Mouse (Mus musculus): ENCODE results near the gene Gnptg. TPM values are rescaled to one million over a fixed set of nuclear protein-coding genes. Genes with fewer than 3 reads are reported as not detected.

Gnptg gene
- polyA plus RNA-seq, 1 experiment, result 1.3 TPM

GRCm38 (mm10) chr17:25184129-25184691, 55.7 kb downstream of the Gnptg start, which contains the start of gene BC003965:
BC003965 (plus strand) TSS chr17:25184554.
- TF ChIP-seq TAL1 (IDR thresholded peaks at IDR 0.05; ENCODE audit: low read length) (no peak), GATA1 (IDR thresholded peaks at IDR 0.05; ENCODE audit: low read length) (peak; percentile 62)
- peaks cover 6% of the 10 kb centered on the region for H3K36me3 ChIP-seq (ENCODE audit: control insufficient read depth)
- no peaks in the 10 kb centered on the region for H3K9me3 ChIP-seq (ENCODE audit: control insufficient read depth, low read length)
- H3K27me3 ChIP-seq (ENCODE audit: control insufficient read depth), result peaks cover 25% of the 10 kb centered on the region
- H3K4me1 ChIP-seq (ENCODE audit: control insufficient read depth), result peaks cover 62% of the 10 kb centered on the region
- H3K4me3 ChIP-seq (replicated peaks), result peak within 1 kb of the TSS; percentile 77

Other genes with a start within 250 kb of the Gnptg start
- 1.1 and 1.5 TPM in 2 replicates for gene Cramp1l, start 224.3 kb downstream of the Gnptg start, polyA plus RNA-seq (2012)
- 0.97 and 1.0 TPM in 2 replicates for gene Ift140, start 224.0 kb downstream of the Gnptg start, polyA plus RNA-seq (2012)
- not detected in 2 replicates for gene Tmem204, start 156.5 kb downstream of the Gnptg start, polyA plus RNA-seq (2012)
- 2.0 and 3.1 TPM in 2 replicates for gene Telo2, start 124.2 kb downstream of the Gnptg start, polyA plus RNA-seq (2012)
- gene Ptx4, start 119.4 kb downstream of the Gnptg start, polyA plus RNA-seq (2012), result not detected in 2 replicates
- 2.0 and 2.1 TPM in 2 replicates for gene Clcn7, start 106.7 kb downstream of the Gnptg start, polyA plus RNA-seq (2012)
- not detected in 2 replicates for gene Ccdc154, start 77.7 kb downstream of the Gnptg start, polyA plus RNA-seq (2012)
- not detected in 2 replicates for gene Gm38655, start 64.7 kb downstream of the Gnptg start, polyA plus RNA-seq (2012)
- 2.0 and 2.1 TPM in 2 replicates for gene BC003965, start 55.6 kb downstream of the Gnptg start, polyA plus RNA-seq (2012)
- gene Unkl, start 51.7 kb downstream of the Gnptg start, polyA plus RNA-seq (2012), result 5.5 and 5.8 TPM in 2 replicates
- gene Tsr3, start within 50 bp of the Gnptg start, polyA plus RNA-seq (2012), result 1.5 and 2.2 TPM in 2 replicates
- gene Baiap3, start 16.2 kb upstream of the Gnptg start, polyA plus RNA-seq (2012), result not detected in 2 replicates
- 19.3 and 26.5 TPM in 2 replicates for gene Ube2i, start 34.5 kb upstream of the Gnptg start, polyA plus RNA-seq (2012)
- gene Prss34, start 58.3 kb upstream of the Gnptg start, polyA plus RNA-seq (2012), result 0.28 and 0.74 TPM in 2 replicates
- gene Prss28, start 68.5 kb upstream of the Gnptg start, polyA plus RNA-seq (2012), result 0.08 TPM in 1 of 2 replicates, not detected in the other
- gene Prss29, start 78.5 kb upstream of the Gnptg start, polyA plus RNA-seq (2012), result not detected in 2 replicates
- 0.04 TPM in 1 of 2 replicates, not detected in the other for gene Tpsab1, start 105.4 kb upstream of the Gnptg start, polyA plus RNA-seq (2012)
- 0.21 and 0.22 TPM in 2 replicates for gene Tpsb2, start 126.2 kb upstream of the Gnptg start, polyA plus RNA-seq (2012)
- not detected in 2 replicates for gene Tpsg1, start 129.1 kb upstream of the Gnptg start, polyA plus RNA-seq (2012)
- gene Cacna1h, start 193.7 kb upstream of the Gnptg start, polyA plus RNA-seq (2012), result 0.06 and 0.26 TPM in 2 replicates
- gene Tekt4, start 214.5 kb upstream of the Gnptg start, polyA plus RNA-seq (2012), result not detected in 2 replicates